Mouse (Mus musculus) intestine, embryonic 14.5 days (tissue): Measurements from ENCODE around the gene Ldb2. TPM values are rescaled to one million over a fixed set of nuclear protein-coding genes. Genes with fewer than 3 reads are reported as not detected.

Source experiments
- ATAC-seq: fragments of 200-750 bp; cut with Nextera tagmentation; replicated peaks from 2 replicates; pipeline ENCODE4 v1.8.0; 2017; ENCODE audit warnings: low read depth, moderate number of reproducible peaks, moderate TSS enrichment, moderate library complexity; ENCODE audit not compliant: low FRiP score, low TSS enrichment
- DNase-seq: peaks from one replicate; pipeline ENCODE4 v3.0.0-alpha.2; 2018; ENCODE audit warnings: low spot score
- H3K27ac ChIP-seq: fragments of 300-500 bp; sonication (generic); 2 replicates; pipeline ENCODE4 v1.5.1; 2014; ENCODE audit warnings: low read depth, mild to moderate bottlenecking, control low read depth
- H3K27me3 ChIP-seq: fragments of 300-500 bp; sonication (generic); replicated peaks from 2 replicates; pipeline ENCODE4 v1.6.1; 2014; ENCODE audit warnings: low read length, control low read depth; ENCODE audit not compliant: control insufficient read depth, insufficient read depth
- H3K36me3 ChIP-seq: fragments of 300-500 bp; sonication (generic); 2 replicates; pipeline ENCODE4 v1.6.1; 2014; ENCODE audit warnings: low read length, control low read depth; ENCODE audit not compliant: control insufficient read depth, insufficient read depth
- H3K4me1 ChIP-seq: fragments of 300-500 bp; sonication (generic); replicated peaks from 2 replicates; pipeline ENCODE4 v1.6.1; 2014; ENCODE audit warnings: low read length, control low read depth, mixed read lengths; ENCODE audit not compliant: control insufficient read depth, insufficient read depth
- H3K4me2 ChIP-seq: fragments of 300-500 bp; sonication (generic); 2 replicates; pipeline ENCODE4 v1.6.1; 2014; ENCODE audit warnings: low read length
- H3K4me3 ChIP-seq: fragments of 300-500 bp; sonication (generic); 2 replicates; pipeline ENCODE4 v1.5.1; 2014; ENCODE audit warnings: low read depth, low read length, control low read depth, mixed read lengths
- H3K9ac ChIP-seq: fragments of 300-500 bp; sonication (generic); 2 replicates; pipeline ENCODE4 v1.6.1; 2014; ENCODE audit warnings: mild to moderate bottlenecking, low read length
- H3K9me3 ChIP-seq: fragments of 300-500 bp; sonication (generic); 2 replicates; pipeline ENCODE4 v1.6.1; 2016; ENCODE audit warnings: low read length, control low read depth; ENCODE audit not compliant: control insufficient read depth
- WGBS: fragments of 180-500 bp; shearing (Covaris S2); extraction: QIAGEN DNeasy Blood & Tissue Kit; methylation state at CpG from one replicate; pipeline ENCODE4 v1.1.7; 2014; 5-methylcytosine and 5-hydroxymethylcytosine counted together
- polyA plus RNA-seq: library from polyadenylated mRNA; unstranded; fragments of >200 nt; fragmentation: Nextera tagmentation; extraction: Ambion mirVana; gene quantifications from 2 replicates; pipeline ENCODE4 v1.2.1, GENCODE M21; 2014

Gene Ldb2
- polyA plus RNA-seq, 1 experiment from 2014 or later, result 61.9 TPM

DNA sequence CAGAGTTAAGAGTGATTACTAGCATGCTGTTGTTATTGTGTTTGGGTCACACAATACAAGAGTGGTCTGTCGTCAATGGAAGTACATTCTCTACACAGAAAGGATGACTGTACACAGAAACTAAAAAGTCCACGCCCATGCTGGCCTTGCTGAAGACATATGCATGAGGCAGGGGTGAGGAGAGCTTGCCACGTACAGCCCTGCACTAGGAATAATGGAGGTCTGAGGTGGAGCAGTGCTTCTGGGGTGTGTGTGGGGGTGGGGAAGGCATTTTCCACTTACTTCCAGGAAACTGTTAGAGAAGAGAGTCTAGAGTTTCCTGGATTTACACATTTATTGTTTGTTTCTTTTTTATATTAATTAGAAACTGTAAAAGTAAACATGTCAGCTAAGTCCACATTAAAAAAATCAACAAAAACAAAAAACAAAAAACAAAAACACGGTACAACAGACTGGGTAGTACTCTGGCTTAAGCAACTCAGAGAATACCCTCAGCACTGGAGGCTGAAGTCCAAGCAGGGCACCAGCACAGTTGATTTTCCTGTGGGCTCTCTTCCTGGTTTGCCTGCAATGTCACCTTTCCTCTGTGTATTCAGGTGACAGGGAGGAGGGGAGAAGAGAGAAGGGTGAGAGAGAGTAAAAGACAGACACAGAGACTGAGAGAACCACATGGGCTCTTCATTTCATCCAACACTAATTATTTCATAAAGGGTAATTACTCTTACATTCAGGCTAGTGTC is 89.2 kb downstream of the Ldb2 start:
- no peak overlapping the region for H3K4me2 ChIP-seq
- peaks cover 29% of the 10 kb centered on the region for H3K4me1 ChIP-seq
- H3K27ac ChIP-seq, result no peak overlapping the region
- ATAC-seq, result peak; percentile 57
- WGBS, result 52% methylated on average over 4 of the region's 4 CpGs
- no peaks in the 10 kb centered on the region for H3K36me3 ChIP-seq
- H3K9me3 ChIP-seq, result no peaks in the 10 kb centered on the region
- no peak overlapping the region for H3K9ac ChIP-seq
- no peak for DNase-seq
- H3K27me3 ChIP-seq, result no peaks in the 10 kb centered on the region
- H3K4me3 ChIP-seq, result no peak overlapping the region

- Histone ChIP-seq H3K4me3 (no peak overlapping the region), H3K36me3 (no peaks in the 10 kb centered on the region), H3K4me1 (peaks cover 25% of the 10 kb centered on the region), H3K27me3 (no peaks in the 10 kb centered on the region), H3K4me2 (no peak overlapping the region), H3K27ac (no peak overlapping the region), H3K9me3 (no peaks in the 10 kb centered on the region), H3K9ac (no peak overlapping the region)
- DNase-seq, result no peak
- WGBS, result 83% methylated on average over 2 of the region's 2 CpGs
- no peak for ATAC-seq
Observed at GRCm38 (mm10) chr5:44709276-44709675, 90.2 kb downstream of the Ldb2 start.

GRCm38 (mm10) chr5:44707946-44708345 is 91.5 kb downstream of the Ldb2 start:
- 81% methylated on average over 3 of the region's 3 CpGs for WGBS
- no peak for ATAC-seq
- H3K27me3 ChIP-seq, result no peaks in the 10 kb centered on the region

DNA sequence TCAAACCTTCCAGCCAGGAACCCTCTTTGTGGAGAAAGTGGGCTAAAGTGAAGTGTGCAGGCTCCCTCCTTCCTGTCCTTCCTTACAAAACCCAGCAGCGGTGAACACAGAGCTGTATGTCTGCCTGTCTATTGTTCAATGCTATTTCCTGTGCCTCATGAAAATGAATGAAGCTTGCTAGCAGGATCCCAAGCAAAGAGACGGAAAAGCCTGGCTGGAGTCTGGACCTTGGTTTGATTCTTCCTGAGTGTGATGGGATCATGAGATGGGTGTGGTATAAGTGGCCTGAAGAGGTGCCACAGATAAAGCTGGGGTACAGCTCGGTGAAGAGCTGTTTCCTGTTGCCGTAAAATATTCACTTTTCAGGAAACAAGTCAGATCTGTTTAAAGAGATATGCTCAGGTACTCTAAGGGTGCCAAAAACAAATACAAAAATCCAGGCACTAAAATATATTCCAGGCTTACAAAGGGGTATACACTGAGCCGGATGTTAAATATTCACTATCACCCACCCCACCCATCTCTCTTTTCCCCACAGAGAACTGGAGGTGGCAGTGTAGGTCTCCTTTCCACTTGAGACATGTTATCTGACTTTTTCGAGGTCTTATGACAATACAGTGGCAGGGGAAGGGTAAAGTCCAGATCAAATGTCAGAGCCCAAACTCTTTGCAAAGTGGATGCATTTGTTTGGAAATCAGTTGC is 92.3 kb downstream of the Ldb2 start:
- H3K27ac ChIP-seq, result no peak overlapping the region; the same call in 1 of the 2 replicates
- ATAC-seq (0 out of 2 replicates have a peak, but pooled peaks have one; percentile 61), DNase-seq (no peak)
- H3K4me1 ChIP-seq, result peaks cover 13% of the 10 kb centered on the region
- no peak overlapping the region for H3K4me3 ChIP-seq
- 36% methylated on average over 6 of the region's 6 CpGs for WGBS
- H3K4me2 ChIP-seq, result no peak overlapping the region; the same call in 1 of the 2 replicates
- H3K27me3 ChIP-seq, result no peaks in the 10 kb centered on the region
- H3K36me3 ChIP-seq, result no peaks in the 10 kb centered on the region
- no peak overlapping the region for H3K9ac ChIP-seq
- no peaks in the 10 kb centered on the region for H3K9me3 ChIP-seq

More at GRCm38 (mm10) chr5:44707946-44708345, 91.5 kb downstream of the Ldb2 start:
- no peak overlapping the region; the same call in 1 of the 2 replicates for H3K27ac ChIP-seq
- peaks cover 13% of the 10 kb centered on the region for H3K4me1 ChIP-seq
- H3K9ac ChIP-seq, result no peak overlapping the region
- DNase-seq, result no peak
- H3K9me3 ChIP-seq, result no peaks in the 10 kb centered on the region
- no peak overlapping the region for H3K4me3 ChIP-seq
- H3K36me3 ChIP-seq, result no peaks in the 10 kb centered on the region
- H3K4me2 ChIP-seq, result no peak overlapping the region

GRCm38 (mm10) chr5:44697993-44698392 is 101.5 kb downstream of the Ldb2 start:
- no peak overlapping the region for H3K4me2 ChIP-seq
- H3K27me3 ChIP-seq, result no peaks in the 10 kb centered on the region
- ATAC-seq, result no peak
- no peak for DNase-seq
- no peak overlapping the region for H3K9ac ChIP-seq
- no peaks in the 10 kb centered on the region for H3K9me3 ChIP-seq
- WGBS, result 65% methylated on average over 3 of the region's 3 CpGs
- no peaks in the 10 kb centered on the region; the same call in 1 of the 2 replicates for H3K4me1 ChIP-seq
- H3K4me3 ChIP-seq, result no peak overlapping the region
- H3K27ac ChIP-seq, result no peak overlapping the region
- H3K36me3 ChIP-seq, result no peaks in the 10 kb centered on the region

GRCm38 (mm10) chr5:44696548-44696947 is 102.9 kb downstream of the Ldb2 start:
- Histone ChIP-seq H3K4me2 (no peak overlapping the region), H3K9ac (no peak overlapping the region), H3K4me1 (no peaks in the 10 kb centered on the region; the same call in 1 of the 2 replicates), H3K27ac (no peak overlapping the region), H3K36me3 (no peaks in the 10 kb centered on the region), H3K9me3 (no peaks in the 10 kb centered on the region), H3K27me3 (no peaks in the 10 kb centered on the region), H3K4me3 (no peak overlapping the region)
- ATAC-seq, result no peak
- 66% methylated on average over 7 of the region's 7 CpGs for WGBS
- no peak for DNase-seq

DNA sequence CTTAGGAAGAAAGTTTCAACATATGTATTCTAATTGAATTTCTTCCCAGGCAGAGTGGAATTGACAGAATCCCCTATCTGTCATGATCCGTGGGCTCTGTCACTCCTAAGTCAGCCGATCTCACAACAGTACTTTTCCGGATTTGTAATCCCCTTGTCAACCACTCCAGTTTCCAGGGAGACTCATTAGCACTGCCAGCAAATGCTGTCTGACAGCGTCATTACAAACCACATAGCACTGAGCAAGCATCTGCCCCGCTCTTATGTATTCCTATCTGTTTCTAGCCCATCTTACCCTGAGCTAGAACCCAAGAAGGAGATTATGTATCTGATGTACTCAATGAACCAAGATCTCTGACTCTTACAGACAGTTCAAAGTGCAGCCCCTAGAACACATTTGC is 105.8 kb downstream of the Ldb2 start:
- H3K4me3 ChIP-seq, result no peak overlapping the region
- no peaks in the 10 kb centered on the region for H3K36me3 ChIP-seq
- DNase-seq (no peak), ATAC-seq (no peak)
- no peaks in the 10 kb centered on the region for H3K4me1 ChIP-seq
- no peak overlapping the region for H3K9ac ChIP-seq
- no peak overlapping the region for H3K27ac ChIP-seq
- no peaks in the 10 kb centered on the region for H3K27me3 ChIP-seq
- WGBS, result 75% methylated on average over 5 of the region's 5 CpGs
- no peak overlapping the region for H3K4me2 ChIP-seq
- H3K9me3 ChIP-seq, result no peaks in the 10 kb centered on the region

DNA sequence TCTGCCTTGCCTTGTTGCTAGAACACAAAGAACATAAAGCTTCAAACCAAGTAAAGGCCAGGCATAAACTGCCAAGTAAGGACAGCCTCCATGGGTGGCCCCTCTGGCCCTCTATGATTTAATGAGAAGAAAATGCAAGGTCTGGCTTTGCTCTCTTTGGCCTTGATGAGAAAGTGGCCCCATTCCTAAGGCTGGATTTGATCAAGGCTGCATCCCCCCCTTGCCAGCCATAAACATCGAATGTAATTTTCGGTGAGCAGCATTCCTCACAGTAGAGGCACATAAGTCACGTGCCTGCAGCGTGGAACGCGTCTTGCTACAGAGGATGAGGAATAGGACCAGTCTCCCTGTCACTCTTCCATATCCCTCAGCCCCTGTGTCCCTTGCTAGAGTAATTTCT is 113.1 kb downstream of the Ldb2 start:
- Histone ChIP-seq H3K27ac (peak overlapping the region; percentile 48; the same call in 1 of the 2 replicates), H3K4me2 (no peak overlapping the region), H3K4me3 (no peak overlapping the region), H3K4me1 (peaks cover 5% of the 10 kb centered on the region), H3K9ac (no peak overlapping the region), H3K27me3 (no peaks in the 10 kb centered on the region), H3K9me3 (no peaks in the 10 kb centered on the region), H3K36me3 (no peaks in the 10 kb centered on the region)
- WGBS, result 19% methylated on average over 6 of the region's 6 CpGs
- ATAC-seq (peak; percentile 68), DNase-seq (peak; percentile 63)
